Mouse (Mus musculus) monocyte, adult 5-6 weeks (primary cell): ENCODE data around the gene Mink1. TPM values are rescaled to one million over a fixed set of nuclear protein-coding genes. Genes with fewer than 3 reads are reported as not detected.
"Not testable (repeated sequence)": the region's sequence is repeated elsewhere in the genome, so short reads cannot be mapped to it uniquely, and the experiment has no call there.

Experiments used
- ATAC-seq: fragments of 153-309, 156-312 bp; replicated peaks from 2 replicates; pipeline ENCODE4 v1.8.0; 2017; ENCODE audit warnings: mild to moderate bottlenecking; ENCODE audit not compliant: low TSS enrichment, insufficient number of reproducible peaks, severe bottlenecking, poor library complexity, low FRiP score
- total RNA-seq: library from RNA; stranded (forward); fragments of 200-1000, 200-491, 200-594 nt; gene quantifications from 3 replicates; pipeline ENCODE4 v1.2.3, GENCODE M21; 2017

The Mink1 gene
- total RNA-seq: 50.8 to 81.3 TPM (median 55.8 TPM) in 3 replicates

GRCm38 (mm10) chr11:70562287-70562994 is at the start of gene Mink1:
TSS of gene Mink1 (plus strand) at chr11:70562881.
- ATAC-seq: peak; percentile 40

DNA sequence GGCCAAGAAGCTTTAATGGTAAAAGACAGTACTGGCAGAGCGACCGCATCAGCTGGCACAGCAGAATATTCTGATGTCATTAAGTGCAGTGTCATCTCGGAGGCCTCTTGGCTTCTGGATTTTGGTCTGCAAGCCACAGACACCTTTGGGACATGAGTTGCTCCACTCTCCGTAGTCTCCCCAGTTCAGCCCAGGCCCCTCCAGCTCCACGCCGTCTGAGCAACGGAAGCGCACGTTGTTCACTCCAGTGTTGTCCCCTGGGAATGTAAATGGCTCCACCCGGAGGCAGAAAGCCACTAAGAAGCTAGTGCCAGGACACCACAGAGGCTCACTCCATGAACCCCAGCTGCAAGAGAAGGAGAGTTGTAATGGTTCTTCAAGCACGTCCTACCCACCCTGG is 49.2 kb upstream of the Mink1 start:
- ATAC-seq: no peak

GRCm38 (mm10) chr11:70514288-70514687 is 48.4 kb upstream of the Mink1 start, which contains the start of gene Vmo1:
TSS of gene Vmo1 (minus strand) at chr11:70514616.
- ATAC-seq: no peak

- ATAC-seq: 0 out of 2 replicates have a peak, but pooled peaks have one; percentile 51
Measured at GRCm38 (mm10) chr11:70516352-70516751, 46.3 kb upstream of the Mink1 start.

DNA sequence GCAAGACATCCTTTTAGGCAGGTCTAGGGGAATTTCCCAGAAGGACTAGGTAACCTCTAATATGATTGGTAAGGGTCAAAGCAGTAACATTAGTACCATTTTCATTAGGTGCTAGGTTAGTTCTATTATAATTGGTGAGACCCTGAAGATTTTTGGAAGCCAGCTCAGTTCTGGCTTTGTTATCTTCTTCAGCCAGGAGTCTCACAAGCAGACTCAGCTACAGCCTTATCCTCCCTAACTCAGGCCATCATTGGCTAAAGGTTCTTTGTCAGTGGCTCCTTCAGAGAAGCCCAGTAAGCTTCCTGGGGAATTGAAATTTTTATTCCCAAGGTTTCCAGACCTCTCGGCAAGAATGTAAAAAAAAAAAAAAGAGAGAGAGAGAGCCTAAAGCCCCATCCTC is 44.2 kb upstream of the Mink1 start:
- no peak for ATAC-seq

- ATAC-seq: no peak
Measured at GRCm38 (mm10) chr11:70518923-70519322, 43.8 kb upstream of the Mink1 start, which contains the start of gene Gltpd2. TSS of gene Gltpd2 (plus strand) at chr11:70519196.

GRCm38 (mm10) chr11:70520178-70520769 is 42.4 kb upstream of the Mink1 start:
- ATAC-seq: no peak

GRCm38 (mm10) chr11:70523306-70523989 is 39.2 kb upstream of the Mink1 start:
- ATAC-seq: not testable (repeated sequence)

- ATAC-seq: no peak
Measured at GRCm38 (mm10) chr11:70524782-70525181, 37.9 kb upstream of the Mink1 start.

DNA sequence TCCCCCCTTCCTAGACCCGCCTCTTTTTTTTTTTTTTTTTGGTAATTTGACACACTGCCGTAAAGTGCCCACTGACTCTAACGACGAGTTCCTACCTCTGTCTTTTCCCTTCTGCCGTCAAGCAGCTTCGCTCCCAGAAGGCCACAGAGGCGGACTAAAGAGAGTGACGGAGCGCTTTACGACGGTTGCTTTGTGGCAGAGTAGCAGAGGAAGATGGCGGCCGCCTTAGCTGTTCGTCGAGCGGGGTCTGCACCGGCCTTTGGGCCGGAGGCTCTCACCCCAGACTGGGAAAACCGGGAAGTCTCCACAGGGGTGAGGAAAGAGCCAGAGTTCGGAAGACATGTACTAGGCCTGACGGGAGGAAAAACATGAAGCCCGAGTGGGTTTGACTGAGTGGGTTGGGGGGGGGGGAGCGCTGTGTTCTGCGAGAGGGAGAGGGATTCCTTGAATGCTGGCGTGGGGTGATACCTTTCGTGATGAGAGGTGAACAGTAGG is 37.5 kb upstream of the Mink1 start, which contains the start of gene Psmb6:
Gene Psmb6 (plus strand): TSS at position 184 of the 495 bp plus-strand sequence.
- peak; percentile 99 for ATAC-seq

- no peak for ATAC-seq
Measured at GRCm38 (mm10) chr11:70525726-70526125, 37.0 kb upstream of the Mink1 start.

DNA sequence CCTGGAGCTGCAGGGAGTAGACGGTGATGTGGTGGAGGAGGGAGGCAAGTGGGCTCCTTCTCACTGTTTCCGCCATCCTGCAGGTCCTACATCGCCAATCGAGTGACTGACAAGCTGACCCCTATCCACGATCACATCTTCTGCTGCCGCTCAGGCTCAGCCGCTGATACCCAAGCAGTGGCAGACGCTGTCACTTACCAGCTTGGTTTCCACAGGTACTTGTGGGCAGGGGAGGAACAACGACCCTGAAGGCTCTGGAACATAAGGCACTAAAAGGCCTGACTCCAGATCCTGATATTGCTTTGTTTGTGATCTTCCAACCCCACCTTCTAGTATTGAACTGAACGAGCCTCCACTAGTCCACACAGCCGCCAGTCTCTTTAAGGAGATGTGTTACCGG is 36.5 kb upstream of the Mink1 start:
- no peak for ATAC-seq

GRCm38 (mm10) chr11:70528610-70529009 is 34.1 kb upstream of the Mink1 start:
- no peak for ATAC-seq

GRCm38 (mm10) chr11:70531065-70531464 is 31.6 kb upstream of the Mink1 start:
- not testable (repeated sequence) for ATAC-seq

DNA sequence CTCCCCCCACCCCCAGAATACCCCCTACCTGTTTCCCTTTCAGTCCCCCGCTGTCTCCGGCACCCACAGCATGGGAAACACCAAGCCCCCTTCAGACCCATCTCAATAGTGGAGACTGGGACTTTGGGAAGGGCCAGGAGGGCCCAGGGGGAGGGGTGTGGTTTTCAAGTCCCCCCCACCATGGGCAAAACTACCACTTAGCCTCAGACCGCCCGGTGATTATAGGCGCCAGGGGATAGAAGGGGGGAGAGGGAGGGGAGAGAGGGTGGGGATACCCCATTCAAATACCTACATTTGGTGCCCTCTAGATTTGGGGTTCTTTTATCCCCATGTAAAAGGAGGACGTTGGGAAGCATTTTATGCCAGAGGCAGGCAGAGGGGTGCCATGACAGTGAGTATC is 29.8 kb upstream of the Mink1 start, which contains the start of gene Gm40193:
Gene Gm40193 (minus strand): TSS at position 101 of the 400 bp plus-strand sequence.
- ATAC-seq: no peak

- ATAC-seq: no peak
Measured at GRCm38 (mm10) chr11:70539423-70539822, 23.3 kb upstream of the Mink1 start.

GRCm38 (mm10) chr11:70539877-70540587 is 22.6 kb upstream of the Mink1 start, which contains the start of gene Pld2:
TSS of gene Pld2 (plus strand) at chr11:70540064.
- peak; percentile 83 for ATAC-seq

GRCm38 (mm10) chr11:70540928-70541327 is 21.8 kb upstream of the Mink1 start:
- ATAC-seq: no peak

GRCm38 (mm10) chr11:70541415-70541814 is 21.3 kb upstream of the Mink1 start:
- ATAC-seq: no peak
